Mouse (Mus musculus) brain, embryonic 18.5 days (tissue): ENCODE measurements around the gene Adgrg5.

ENCODE experiments used
- DNase-seq: peaks from one replicate; pipeline ENCODE4 v3.0.0-alpha.2; 2012; ENCODE audit warnings: low read depth, low spot score

Adgrg5 gene

GRCm38 (mm10) chr8:94917352-94917751, 6.1 kb upstream of the Adgrg5 start:
- DNase-seq = peak; percentile 55

GRCm38 (mm10) chr8:94917851-94918495, 5.5 kb upstream of the Adgrg5 start, which contains the start of gene Ccdc102a:
Gene Ccdc102a (minus strand): TSS chr8:94918098.
- no peak for DNase-seq

GRCm38 (mm10) chr8:94919256-94919655, 4.2 kb upstream of the Adgrg5 start:
- DNase-seq = no peak

- no peak for DNase-seq
These were observed 1.3 kb upstream of the Adgrg5 start for GRCm38 (mm10) chr8:94922176-94922575.

GRCm38 (mm10) chr8:94922602-94923001, 892 bp upstream of the Adgrg5 start:
- DNase-seq = no peak

- DNase-seq = no peak
These were observed 4.7 kb downstream of the Adgrg5 start for GRCm38 (mm10) chr8:94928227-94928626.

- DNase-seq = no peak
These were observed 10.4 kb downstream of the Adgrg5 start for GRCm38 (mm10) chr8:94933918-94934317.

- DNase-seq = no peak
These were observed 11.7 kb downstream of the Adgrg5 start for GRCm38 (mm10) chr8:94935172-94935571.

- DNase-seq = no peak
These were observed 19.1 kb downstream of the Adgrg5 start for GRCm38 (mm10) chr8:94942566-94942965.

- DNase-seq = peak; percentile 54
These were observed 21.7 kb downstream of the Adgrg5 start for GRCm38 (mm10) chr8:94945185-94945584.

- DNase-seq = no peak
These were observed 24.9 kb downstream of the Adgrg5 start for GRCm38 (mm10) chr8:94948421-94948820.

- no peak for DNase-seq
These were observed 25.5 kb downstream of the Adgrg5 start for GRCm38 (mm10) chr8:94949010-94949409.

GRCm38 (mm10) chr8:94950046-94950445, 26.6 kb downstream of the Adgrg5 start:
- DNase-seq = peak; percentile 54

GRCm38 (mm10) chr8:94950458-94950857, 27.0 kb downstream of the Adgrg5 start:
- no peak for DNase-seq

- DNase-seq = no peak
These were observed 28.6 kb downstream of the Adgrg5 start for GRCm38 (mm10) chr8:94952086-94952485.

- DNase-seq = no peak
These were observed 30.3 kb downstream of the Adgrg5 start for GRCm38 (mm10) chr8:94953624-94954367.

GRCm38 (mm10) chr8:94954368-94954737, 30.9 kb downstream of the Adgrg5 start:
- DNase-seq = no peak

- no peak for DNase-seq
These were observed 31.6 kb downstream of the Adgrg5 start for GRCm38 (mm10) chr8:94954921-94955758.

GRCm38 (mm10) chr8:94956078-94956574, 32.6 kb downstream of the Adgrg5 start:
- no peak for DNase-seq

GRCm38 (mm10) chr8:94962201-94962600, 38.7 kb downstream of the Adgrg5 start:
- no peak for DNase-seq

- DNase-seq = no peak
These were observed 41.3 kb downstream of the Adgrg5 start for GRCm38 (mm10) chr8:94964828-94965227.

GRCm38 (mm10) chr8:94966578-94966977, 43.1 kb downstream of the Adgrg5 start:
- DNase-seq = no peak
